Mouse (Mus musculus) midbrain, embryonic 15.5 days (tissue): ENCODE measurements around the gene Lmtk2. TPM values are rescaled to one million over a fixed set of nuclear protein-coding genes. Genes with fewer than 3 reads are reported as not detected.

Experiments
- ATAC-seq: fragments of 200-750 bp; cut with Nextera tagmentation; replicated peaks from 2 replicates; pipeline ENCODE4 v1.8.0; 2017; ENCODE audit warnings: moderate TSS enrichment
- H3K27ac ChIP-seq: fragments of 300-500 bp; sonication (generic); 2 replicates; pipeline ENCODE4 v1.5.1; 2015; ENCODE audit warnings: mild to moderate bottlenecking, inconsistent platforms
- H3K27me3 ChIP-seq: fragments of 300-500 bp; sonication (generic); replicated peaks from 2 replicates; pipeline ENCODE4 v1.6.1; 2015; ENCODE audit warnings: inconsistent platforms
- H3K36me3 ChIP-seq: fragments of 300-500 bp; sonication (generic); replicated peaks from 2 replicates; pipeline ENCODE4 v1.6.1; 2015; ENCODE audit warnings: inconsistent platforms
- H3K4me1 ChIP-seq: fragments of 300-500 bp; sonication (generic); 2 replicates; pipeline ENCODE4 v1.6.1; 2015; ENCODE audit warnings: inconsistent platforms
- H3K4me2 ChIP-seq: fragments of 300-500 bp; sonication (generic); 2 replicates; pipeline ENCODE4 v1.6.1; 2015; ENCODE audit warnings: inconsistent platforms, mild to moderate bottlenecking, moderate library complexity
- H3K4me3 ChIP-seq: fragments of 300-500 bp; sonication (generic); 2 replicates; pipeline ENCODE4 v1.5.1; 2015; ENCODE audit warnings: mild to moderate bottlenecking, inconsistent platforms
- H3K9ac ChIP-seq: fragments of 300-500 bp; sonication (generic); 2 replicates; pipeline ENCODE4 v1.6.1; 2015; ENCODE audit warnings: mild to moderate bottlenecking, inconsistent platforms
- H3K9me3 ChIP-seq: fragments of 300-500 bp; sonication (generic); 2 replicates; pipeline ENCODE4 v1.6.1; 2016; ENCODE audit warnings: inconsistent platforms
- WGBS: fragments of 180-500 bp; shearing (Covaris S2); methylation state at CpG from one replicate; pipeline ENCODE4 v1.1.7; 2015; ENCODE audit warnings: mixed read lengths; 5-methylcytosine and 5-hydroxymethylcytosine counted together
- polyA plus RNA-seq: library from polyadenylated mRNA; unstranded; fragments of >200 nt; fragmentation: Nextera tagmentation; extraction: Ambion mirVana; gene quantifications from 2 replicates; pipeline ENCODE4 v1.2.1, GENCODE M21; 2015

Lmtk2 gene
- polyA plus RNA-seq, 1 experiment from 2014 or later: 10.4 TPM

DNA sequence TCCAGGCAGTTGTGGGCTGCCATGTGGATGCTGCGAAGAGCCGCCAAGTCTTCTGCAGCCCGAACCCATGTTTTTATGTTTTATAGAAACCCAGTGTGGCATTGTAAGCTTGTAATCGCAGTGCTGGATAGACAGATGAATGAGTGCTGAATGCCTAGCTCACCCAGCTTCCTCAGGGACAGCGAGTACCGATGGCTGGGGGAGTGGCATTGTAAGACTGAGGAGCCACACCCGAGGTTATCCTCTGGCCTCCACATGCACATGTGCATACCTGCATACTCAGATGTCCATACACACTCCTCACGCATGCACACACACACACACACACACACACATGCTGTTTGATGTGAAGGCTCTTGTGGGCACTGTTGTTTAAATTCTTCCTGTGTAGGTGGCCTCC, 58.9 kb downstream of the Lmtk2 start:
- Histone ChIP-seq H3K4me1 (peaks cover 4% of the 10 kb centered on the region; the same call in 1 of the 2 replicates), H3K27ac (peak overlapping the region; percentile 45; the same call in 1 of the 2 replicates), H3K36me3 (peaks cover 8% of the 10 kb centered on the region; the same call in 1 of the 2 replicates), H3K9me3 (no peaks in the 10 kb centered on the region), H3K9ac (no peak overlapping the region), H3K4me2 (no peak overlapping the region), H3K4me3 (no peak overlapping the region), H3K27me3 (no peaks in the 10 kb centered on the region)
- no peak for ATAC-seq
- 91% methylated on average over 8 of the region's 8 CpGs for WGBS

DNA sequence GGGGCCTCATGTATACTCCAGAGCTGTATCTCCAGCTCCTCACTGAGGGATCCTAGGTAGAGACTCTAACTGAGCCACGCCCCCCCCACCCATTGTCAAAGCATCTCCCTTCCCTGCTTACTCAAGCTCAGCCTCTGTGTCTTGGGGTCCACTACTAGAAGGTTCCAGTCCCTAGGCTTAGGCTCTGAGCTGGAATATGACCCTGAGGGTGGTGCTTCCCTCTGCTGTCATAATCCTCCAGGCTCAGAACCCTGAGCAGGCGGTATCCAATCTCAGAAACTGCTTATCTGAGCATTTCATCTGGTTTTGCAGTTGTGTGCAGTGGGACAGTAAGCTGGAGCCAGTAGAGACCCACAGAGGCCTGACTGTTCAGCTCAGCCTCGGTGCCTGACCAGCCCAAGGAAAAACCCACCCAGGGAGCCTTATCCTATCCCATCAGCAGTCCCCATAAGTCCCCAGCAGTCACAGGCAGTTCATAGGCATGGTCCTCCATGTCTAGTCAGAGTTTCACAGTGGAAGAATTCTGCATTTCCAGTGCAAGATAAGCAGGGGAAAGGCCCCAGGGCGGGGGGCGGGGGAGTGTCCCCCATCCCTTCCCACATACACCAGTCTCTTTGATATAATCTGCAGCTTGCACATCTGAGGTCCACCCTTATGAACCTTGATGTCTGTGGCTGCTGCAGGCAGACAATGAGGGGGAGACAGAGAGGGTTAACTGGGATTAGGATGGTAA, 62.0 kb downstream of the Lmtk2 start:
- Histone ChIP-seq H3K9me3 (no peaks in the 10 kb centered on the region), H3K36me3 (peaks cover 19% of the 10 kb centered on the region; the same call in 1 of the 2 replicates), H3K4me1 (peaks cover 4% of the 10 kb centered on the region; the same call in 1 of the 2 replicates), H3K27ac (0 out of 2 replicates have a peak overlapping the region, but pooled peaks have one; percentile 9), H3K9ac (no peak overlapping the region), H3K4me2 (no peak overlapping the region), H3K4me3 (no peak overlapping the region), H3K27me3 (no peaks in the 10 kb centered on the region)
- no peak for ATAC-seq
- WGBS: 85% methylated on average over 5 of the region's 5 CpGs

DNA sequence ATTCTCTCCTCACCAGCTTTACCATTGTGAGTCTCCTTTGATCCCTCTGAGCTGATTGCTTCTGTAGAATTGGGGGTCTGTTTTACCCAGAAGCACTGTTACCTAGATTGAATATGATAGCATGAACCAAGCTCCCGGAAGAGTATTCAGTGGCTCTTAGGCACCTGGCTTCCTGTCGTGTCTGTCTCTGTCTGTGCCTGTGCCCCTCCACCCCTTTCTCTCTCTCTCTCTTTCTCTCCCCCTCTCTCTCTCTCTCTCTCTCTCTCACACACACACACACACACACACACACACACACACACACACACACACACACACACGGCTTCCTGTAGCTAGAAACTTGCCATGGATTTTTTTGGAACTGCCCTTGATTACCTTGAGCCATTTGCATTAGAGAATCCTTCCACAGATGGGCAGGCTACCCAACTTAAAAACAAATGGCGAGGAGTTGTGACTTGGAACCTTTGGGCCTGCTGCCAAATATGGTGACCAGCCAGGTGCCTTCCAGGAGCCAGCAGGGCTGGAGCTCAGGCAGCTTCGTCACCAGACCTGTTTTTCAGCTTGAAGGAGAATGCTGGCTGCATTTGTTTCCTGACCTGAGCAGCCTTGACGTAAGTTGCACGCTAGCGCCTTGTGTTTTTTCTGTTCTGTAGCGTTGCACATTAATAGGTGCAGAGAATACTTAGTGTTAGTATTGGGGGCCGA, 62.7 kb downstream of the Lmtk2 start:
- no peak overlapping the region for H3K4me3 ChIP-seq
- H3K4me1 ChIP-seq: peaks cover 4% of the 10 kb centered on the region; the same call in 1 of the 2 replicates
- no peak overlapping the region for H3K4me2 ChIP-seq
- no peaks in the 10 kb centered on the region for H3K9me3 ChIP-seq
- 84% methylated on average over 10 of the region's 10 CpGs for WGBS
- no peak overlapping the region for H3K9ac ChIP-seq
- H3K36me3 ChIP-seq: peaks cover 17% of the 10 kb centered on the region; the same call in 1 of the 2 replicates
- 0 out of 2 replicates have a peak overlapping the region, but pooled peaks have one; percentile 9 for H3K27ac ChIP-seq
- ATAC-seq: no peak
- no peaks in the 10 kb centered on the region for H3K27me3 ChIP-seq

DNA sequence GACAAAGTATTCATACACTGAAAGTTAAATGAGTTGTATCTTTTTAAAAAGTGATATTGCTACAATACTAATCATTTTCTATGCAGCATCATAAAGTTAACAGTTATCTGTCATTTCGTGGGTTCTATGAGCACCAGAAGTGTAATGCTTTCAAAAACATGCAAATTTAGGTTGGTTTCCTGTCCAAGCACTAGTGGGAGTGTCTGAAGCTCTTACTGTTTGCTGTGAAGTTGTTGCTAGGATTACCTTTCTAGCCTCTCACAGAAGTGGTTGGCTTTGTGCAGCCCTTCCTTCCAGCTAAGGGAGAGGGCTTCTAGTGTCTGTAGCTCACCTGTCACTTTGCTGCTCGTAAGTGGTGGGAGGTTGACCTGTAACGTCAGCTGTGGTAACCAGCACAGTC, 65.5 kb downstream of the Lmtk2 start:
- Histone ChIP-seq H3K4me3 (no peak overlapping the region), H3K36me3 (peaks cover 20% of the 10 kb centered on the region; the same call in 1 of the 2 replicates), H3K9me3 (no peaks in the 10 kb centered on the region), H3K9ac (no peak overlapping the region), H3K27me3 (no peaks in the 10 kb centered on the region), H3K4me2 (no peak overlapping the region), H3K27ac (no peak overlapping the region), H3K4me1 (no peaks in the 10 kb centered on the region; the same call in 1 of the 2 replicates)
- no peak for ATAC-seq
- WGBS: 90% methylated on average over 3 of the region's 3 CpGs

DNA sequence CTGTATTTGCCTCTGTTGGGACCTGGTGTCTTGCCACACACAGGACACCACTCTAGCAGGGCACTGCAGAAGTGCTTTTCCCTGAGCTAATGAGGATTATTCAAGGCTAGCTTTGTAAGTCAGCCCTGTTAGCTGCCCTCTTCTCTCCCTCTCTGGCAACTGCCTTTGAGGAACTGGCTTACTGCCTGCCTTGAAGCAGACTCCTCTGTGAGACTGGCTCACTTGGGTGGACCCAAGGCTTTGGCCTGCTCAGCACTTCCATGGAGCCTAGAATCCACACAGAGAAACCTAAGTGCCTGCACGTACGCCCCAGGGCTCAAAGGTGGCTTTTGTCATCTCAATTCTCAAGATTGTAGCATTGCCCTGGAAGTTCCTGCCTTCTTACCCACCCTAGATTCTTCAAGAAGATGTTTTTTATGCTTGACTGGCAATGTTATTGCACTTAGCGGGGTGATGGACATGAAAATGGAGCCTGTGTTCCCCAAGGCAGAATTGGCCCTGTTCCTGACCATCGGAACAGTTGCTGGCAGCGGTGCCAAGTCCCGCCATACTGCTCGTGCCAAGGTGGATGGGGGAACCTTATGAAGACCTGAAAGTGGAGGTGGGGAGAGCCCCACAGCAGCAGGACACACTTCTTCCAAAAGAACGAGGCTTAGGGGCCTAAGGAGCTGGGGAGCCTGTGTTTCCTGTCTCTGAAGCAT, 69.2 kb downstream of the Lmtk2 start:
- no peak overlapping the region for H3K27ac ChIP-seq
- H3K27me3 ChIP-seq: no peaks in the 10 kb centered on the region
- no peak overlapping the region for H3K9ac ChIP-seq
- no peak for ATAC-seq
- no peaks in the 10 kb centered on the region for H3K9me3 ChIP-seq
- peaks cover 34% of the 10 kb centered on the region for H3K36me3 ChIP-seq
- no peaks in the 10 kb centered on the region for H3K4me1 ChIP-seq
- 92% methylated on average over 8 of the region's 8 CpGs for WGBS
- H3K4me3 ChIP-seq: no peak overlapping the region
- no peak overlapping the region for H3K4me2 ChIP-seq

DNA sequence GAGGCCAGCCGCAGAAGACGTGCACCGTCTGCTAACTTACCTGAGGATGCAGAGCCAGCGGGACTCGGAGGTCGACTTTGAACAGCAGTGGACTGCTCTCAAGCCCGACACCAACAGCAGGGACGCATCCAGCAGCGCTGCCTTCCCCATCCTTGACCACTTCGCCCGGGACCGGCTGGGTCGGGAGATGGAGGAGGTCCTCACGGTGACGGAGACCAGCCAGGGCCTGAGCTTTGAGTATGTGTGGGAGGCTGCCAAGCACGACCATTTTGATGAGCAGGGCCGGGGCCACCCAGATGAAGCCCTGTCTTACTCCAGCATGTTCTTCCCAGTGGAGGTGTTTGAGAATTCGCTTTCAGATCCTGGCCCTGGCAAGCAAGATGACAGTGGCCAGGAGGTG, 73.4 kb downstream of the Lmtk2 start:
- Histone ChIP-seq H3K9ac (no peak overlapping the region), H3K36me3 (peaks cover 48% of the 10 kb centered on the region), H3K4me1 (no peaks in the 10 kb centered on the region), H3K27ac (no peak overlapping the region), H3K9me3 (no peaks in the 10 kb centered on the region), H3K4me2 (no peak overlapping the region), H3K27me3 (no peaks in the 10 kb centered on the region), H3K4me3 (no peak overlapping the region)
- ATAC-seq: no peak
- 93% methylated on average over 18 of the region's 18 CpGs for WGBS

DNA sequence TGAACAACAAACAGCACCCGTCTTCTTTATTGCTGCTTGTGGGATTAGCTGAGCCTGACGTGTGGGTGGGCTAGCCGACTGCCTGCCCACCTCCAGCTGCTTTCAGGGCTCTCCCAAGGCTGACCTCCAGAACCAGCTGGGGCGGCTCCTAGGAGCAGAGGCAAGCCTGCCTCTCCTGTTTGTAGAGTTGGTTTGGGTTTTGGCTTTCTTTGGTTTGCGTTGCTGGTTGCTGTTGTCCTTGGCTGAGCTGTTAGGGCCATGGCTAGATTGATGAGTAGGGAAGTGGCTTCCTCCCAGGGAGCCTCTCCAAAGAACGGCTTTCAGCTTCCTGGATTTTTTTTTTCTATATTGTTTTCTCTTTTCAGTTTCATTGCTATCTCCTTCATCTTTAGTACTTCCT, 78.0 kb downstream of the Lmtk2 start:
- Histone ChIP-seq H3K9ac (no peak overlapping the region), H3K27me3 (no peaks in the 10 kb centered on the region), H3K4me2 (no peak overlapping the region), H3K4me1 (no peaks in the 10 kb centered on the region), H3K9me3 (no peaks in the 10 kb centered on the region), H3K27ac (no peak overlapping the region), H3K36me3 (peaks cover 35% of the 10 kb centered on the region), H3K4me3 (no peak overlapping the region)
- WGBS: 62% methylated on average over 6 of the region's 6 CpGs
- no peak for ATAC-seq

DNA sequence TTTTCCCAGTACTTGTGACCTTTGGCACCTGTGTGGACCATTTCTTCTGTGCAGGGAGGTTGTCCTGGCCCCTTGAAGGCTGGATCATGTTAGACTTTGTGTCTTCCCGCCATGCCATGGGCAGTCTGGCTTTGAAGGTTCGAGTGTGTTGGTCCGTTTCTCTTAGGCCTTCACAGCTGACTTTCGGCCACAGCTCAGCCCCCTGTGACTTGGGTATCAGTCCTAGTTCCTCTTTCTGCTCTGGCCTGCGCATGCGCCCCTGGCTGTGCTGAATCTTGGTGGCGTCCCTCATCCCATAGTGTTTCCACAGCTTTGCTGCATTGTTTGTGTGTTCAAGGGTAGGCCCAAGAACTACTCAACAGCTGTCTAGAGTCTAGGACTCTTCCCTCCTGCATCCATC, 81.0 kb downstream of the Lmtk2 start:
- Histone ChIP-seq H3K4me2 (no peak overlapping the region), H3K9ac (no peak overlapping the region), H3K36me3 (peaks cover 19% of the 10 kb centered on the region), H3K4me1 (no peaks in the 10 kb centered on the region), H3K4me3 (no peak overlapping the region), H3K27me3 (no peaks in the 10 kb centered on the region), H3K27ac (no peak overlapping the region), H3K9me3 (no peaks in the 10 kb centered on the region)
- no peak for ATAC-seq
- WGBS: 94% methylated on average over 7 of the region's 7 CpGs

DNA sequence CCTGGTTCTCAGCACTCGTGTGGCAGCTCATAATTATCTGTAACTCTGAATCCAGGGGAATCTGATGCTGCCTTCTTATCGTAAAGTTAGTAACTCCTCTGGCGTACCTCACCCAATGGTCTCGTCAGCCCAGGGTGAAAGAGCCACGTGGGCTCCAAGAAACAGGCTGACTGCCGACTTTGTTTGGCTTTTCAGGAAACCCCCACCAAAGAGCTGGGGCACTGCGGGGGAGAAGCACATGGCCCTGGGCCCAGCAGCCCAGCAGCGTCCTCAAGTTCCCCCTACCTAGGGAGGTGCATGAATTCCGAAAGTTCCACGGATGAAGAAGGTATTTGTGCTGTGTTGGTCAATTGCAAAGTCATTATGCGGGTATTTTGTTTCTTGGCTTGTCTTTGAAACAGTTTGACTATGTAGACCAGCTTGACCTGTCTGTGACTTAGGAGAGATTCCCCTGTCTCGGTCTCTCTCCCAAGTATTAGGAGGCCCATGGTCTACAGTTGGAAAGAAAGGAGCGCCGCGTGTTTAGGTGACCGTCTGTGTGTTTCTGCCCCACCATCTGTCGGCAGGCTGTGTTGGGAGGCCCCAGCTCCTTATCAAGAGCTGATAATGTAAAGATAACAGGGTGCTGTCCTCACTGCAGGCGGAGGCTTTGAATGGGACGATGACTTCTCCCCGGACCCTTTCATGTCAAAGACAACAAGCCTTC, 82.5 kb downstream of the Lmtk2 start:
- WGBS: 85% methylated on average over 20 of the region's 20 CpGs
- H3K36me3 ChIP-seq: peaks cover 15% of the 10 kb centered on the region

DNA sequence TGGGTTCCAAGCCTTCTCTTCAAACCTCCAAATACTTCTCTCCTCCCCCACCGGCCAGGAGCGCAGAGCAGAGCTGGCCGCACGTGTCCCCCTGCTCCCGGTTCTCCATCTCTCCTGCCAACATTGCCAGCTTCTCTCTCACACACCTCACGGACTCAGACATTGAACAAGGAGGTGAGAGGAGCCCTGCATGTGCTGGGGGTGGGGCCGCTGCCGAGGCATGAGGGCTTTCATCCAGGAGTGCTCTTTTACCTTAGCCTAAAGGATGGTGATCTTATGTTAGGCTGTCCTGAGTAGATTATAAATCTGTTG, 83.0 kb downstream of the Lmtk2 start:
- ATAC-seq: no peak
- H3K4me1 ChIP-seq: no peaks in the 10 kb centered on the region
- no peak overlapping the region for H3K27ac ChIP-seq
- H3K4me3 ChIP-seq: no peak overlapping the region
- H3K9me3 ChIP-seq: no peaks in the 10 kb centered on the region
- H3K27me3 ChIP-seq: no peaks in the 10 kb centered on the region
- WGBS: 80% methylated on average over 8 of the region's 8 CpGs
- no peak overlapping the region for H3K4me2 ChIP-seq
- H3K9ac ChIP-seq: no peak overlapping the region
- H3K36me3 ChIP-seq: peaks cover 12% of the 10 kb centered on the region; the same call in 1 of the 2 replicates

More for the DNA sequence above, 82.5 kb downstream of the Lmtk2 start:
- Histone ChIP-seq H3K27ac (no peak overlapping the region), H3K9ac (no peak overlapping the region), H3K9me3 (no peaks in the 10 kb centered on the region), H3K4me1 (no peaks in the 10 kb centered on the region), H3K4me2 (no peak overlapping the region), H3K27me3 (no peaks in the 10 kb centered on the region), H3K4me3 (no peak overlapping the region)
- no peak for ATAC-seq

DNA sequence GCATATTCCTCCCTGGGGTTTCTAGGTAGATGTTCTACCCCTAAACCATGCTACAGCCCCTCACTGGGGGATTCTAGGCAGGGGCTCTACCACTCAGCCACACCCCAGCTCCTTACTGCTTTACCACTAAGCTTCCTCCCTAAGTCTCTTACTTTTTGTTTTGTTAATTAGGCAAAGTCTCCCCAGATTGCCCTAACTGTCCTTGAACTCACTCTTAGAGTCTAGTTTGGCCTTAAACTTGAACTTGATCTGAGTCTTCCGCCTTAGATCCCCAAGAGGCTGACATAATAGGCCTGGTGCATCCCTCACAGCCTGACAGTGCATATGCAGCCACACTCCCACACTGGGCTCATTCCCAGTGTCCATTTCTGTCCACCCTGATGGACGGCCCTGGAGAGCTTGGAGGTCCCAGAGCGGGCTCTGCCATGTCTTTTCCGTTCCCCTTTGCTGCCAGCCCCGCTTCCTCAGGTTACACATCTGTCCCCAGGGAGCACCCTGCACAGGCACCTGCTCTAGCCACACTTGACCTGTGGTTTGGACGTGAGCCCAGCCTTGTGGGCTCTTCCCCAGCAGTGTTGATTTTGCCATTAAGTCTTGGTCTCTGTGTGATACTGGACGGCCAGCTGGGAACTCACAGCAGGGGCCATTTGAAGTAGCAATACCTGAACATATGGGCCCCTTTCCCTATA, 83.6 kb downstream of the Lmtk2 start:
- Histone ChIP-seq H3K4me1 (no peaks in the 10 kb centered on the region), H3K9ac (no peak overlapping the region), H3K9me3 (no peaks in the 10 kb centered on the region), H3K4me3 (no peak overlapping the region), H3K4me2 (no peak overlapping the region), H3K36me3 (peaks cover 15% of the 10 kb centered on the region; the same call in 1 of the 2 replicates), H3K27me3 (no peaks in the 10 kb centered on the region), H3K27ac (no peak overlapping the region)
- 83% methylated on average over 7 of the region's 7 CpGs for whole genome bisulfite sequencing
- no peak for ATAC-seq
